Mouse (Mus musculus) common myeloid progenitor, adult 5-6 weeks (primary cell): ENCODE data around the gene Wdr83. TPM values are rescaled to one million over a fixed set of nuclear protein-coding genes. Genes with fewer than 3 reads are reported as not detected.

Experiments
- ATAC-seq: replicated peaks from 2 replicates; pipeline ENCODE4 v1.8.0; 2016; ENCODE audit warnings: low read depth, mild to moderate bottlenecking, moderate TSS enrichment, inconsistent platforms; ENCODE audit not compliant: poor library complexity, severe bottlenecking
- total RNA-seq: library from RNA; stranded (forward); fragments of 200-1000, 187-1606 nt; gene quantifications from 2 replicates; pipeline ENCODE4 v1.2.3, GENCODE M21; 2017

Gene Wdr83
- total RNA-seq, 1 experiment from 2014 or later: 25.7 TPM

- peak; percentile 80 for ATAC-seq
Measured at GRCm38 (mm10) chr8:85036718-85037365, 44.3 kb downstream of the Wdr83 start, which contains the start of gene Tnpo2. Gene Tnpo2, plus strand, starts transcription at chr8:85036915.

DNA sequence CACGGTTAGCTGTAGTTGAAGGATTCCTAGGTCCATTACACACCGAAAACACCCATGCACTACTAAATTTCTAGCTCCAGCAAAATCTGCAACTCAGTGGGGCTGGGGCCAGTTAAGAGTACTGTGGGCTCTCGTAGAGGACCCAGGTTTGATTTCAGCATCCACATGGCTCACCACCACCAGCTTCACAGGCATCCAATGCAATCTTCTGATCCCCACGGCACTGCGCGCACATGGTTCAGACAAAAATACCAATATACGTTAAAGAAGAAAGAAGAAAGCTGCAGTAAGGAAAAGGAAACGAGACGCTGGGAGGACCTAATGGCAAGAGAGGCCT, 44.8 kb downstream of the Wdr83 start:
- peak; percentile 1; the same call in 1 of the 2 replicates for ATAC-seq

DNA sequence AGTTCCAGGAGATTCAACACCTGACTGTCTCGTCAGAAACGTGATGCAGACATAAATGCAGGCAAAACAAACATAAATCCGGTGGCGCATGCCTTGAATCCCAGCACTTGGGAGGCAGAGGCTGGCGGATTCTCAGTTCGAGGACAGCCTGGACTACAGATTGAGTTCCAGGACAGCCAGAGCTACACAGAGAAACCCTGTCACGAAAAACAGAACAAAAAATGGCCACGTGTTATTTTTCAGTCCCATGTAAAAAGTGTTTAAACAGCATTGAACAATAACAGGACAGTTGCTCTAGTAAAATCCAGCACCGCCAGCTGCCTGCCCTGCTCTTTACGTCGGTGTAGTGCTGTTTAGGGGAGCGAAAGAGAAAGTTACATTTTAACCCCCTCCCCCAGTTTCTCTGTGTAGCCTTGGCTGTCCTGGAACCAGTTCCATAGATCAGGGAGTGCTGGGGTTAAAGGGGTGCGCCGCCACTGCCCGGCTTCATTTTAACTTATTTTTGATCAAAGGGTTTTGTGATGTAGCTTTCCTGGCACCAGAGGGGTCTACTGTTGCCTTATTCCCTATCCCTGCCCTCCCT, 45.3 kb downstream of the Wdr83 start:
- 0 out of 2 replicates have a peak, but pooled peaks have one; percentile 12 for ATAC-seq

DNA sequence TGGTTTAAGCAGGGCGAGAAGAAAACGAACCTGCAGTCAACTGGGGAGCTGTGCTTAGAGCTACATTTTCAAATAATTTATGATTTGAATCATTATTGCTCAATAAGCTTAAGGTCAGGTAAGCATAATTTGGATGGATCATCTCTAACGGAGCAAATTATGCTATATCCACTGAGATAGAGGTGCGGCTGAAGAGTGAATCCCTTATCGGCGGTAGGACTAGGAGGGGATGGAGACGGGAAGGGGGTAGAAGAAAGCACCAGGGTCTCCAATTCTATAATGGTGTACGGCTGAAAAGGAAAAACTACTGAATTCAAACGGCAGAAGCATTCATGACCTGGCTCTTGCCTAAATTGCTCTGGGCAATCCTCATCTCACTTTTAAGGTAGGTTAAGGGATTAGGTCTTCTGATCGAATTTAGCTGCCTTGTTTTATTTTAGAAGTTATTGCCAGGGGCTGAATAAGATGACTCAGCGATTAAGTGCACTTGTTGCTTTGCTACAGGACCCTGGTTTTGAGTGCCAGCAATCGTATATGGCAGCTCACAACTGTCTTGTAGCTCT, 45.9 kb downstream of the Wdr83 start:
- no peak for ATAC-seq

- ATAC-seq: peak; percentile 31
Measured at GRCm38 (mm10) chr8:85034764-85035163, 46.3 kb downstream of the Wdr83 start.

DNA sequence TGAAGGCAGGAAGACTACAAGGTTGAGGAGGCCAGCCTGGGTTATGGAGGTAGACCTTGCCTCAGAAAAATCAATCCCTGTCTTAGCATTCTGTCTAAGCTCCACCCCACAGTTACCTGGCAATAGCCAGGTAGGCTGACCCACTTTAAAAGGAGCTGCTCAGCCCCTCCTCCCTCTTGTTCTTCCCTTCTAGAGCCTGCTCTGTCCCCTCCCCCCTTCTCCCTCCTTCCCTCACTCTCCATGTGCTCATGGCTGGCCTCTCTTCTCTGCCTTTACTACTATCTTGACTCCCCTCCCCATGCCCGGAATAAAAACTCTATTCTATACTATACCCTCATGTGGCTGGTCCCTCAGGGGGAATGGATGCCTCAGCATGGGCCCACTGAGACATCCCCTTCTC, 47.2 kb downstream of the Wdr83 start:
- ATAC-seq: no peak

- ATAC-seq: no peak
Measured at GRCm38 (mm10) chr8:85032622-85033311, 48.3 kb downstream of the Wdr83 start.

- ATAC-seq: no peak
Measured at GRCm38 (mm10) chr8:85029271-85029670, 51.8 kb downstream of the Wdr83 start.

DNA sequence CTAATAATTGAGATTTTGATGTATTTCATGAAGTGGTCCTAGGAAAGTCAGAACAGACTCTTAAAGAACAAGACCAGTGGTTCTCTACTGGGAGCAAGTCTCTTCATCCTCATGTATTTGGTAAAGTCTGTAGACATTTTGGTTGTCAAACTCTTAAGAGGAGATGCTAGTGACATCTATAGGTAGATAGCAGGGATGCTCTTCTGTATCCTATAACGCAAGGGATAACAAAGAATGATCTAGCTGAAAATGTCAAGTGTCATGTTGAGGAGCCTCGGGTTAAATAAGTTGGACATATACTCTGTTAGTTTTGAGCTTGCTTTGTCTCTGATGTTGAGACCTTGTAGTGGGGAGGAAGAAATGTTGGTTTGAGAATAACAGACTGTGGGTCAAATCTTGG, 53.2 kb downstream of the Wdr83 start:
- no peak for ATAC-seq

GRCm38 (mm10) chr8:85027516-85027855, 53.6 kb downstream of the Wdr83 start:
- ATAC-seq: no peak

GRCm38 (mm10) chr8:85026670-85027515, 54.2 kb downstream of the Wdr83 start, which contains the start of gene Trir:
Gene Trir, plus strand, starts transcription at chr8:85026823.
- peak; percentile 80 for ATAC-seq

- ATAC-seq: peak; percentile 86
Measured at GRCm38 (mm10) chr8:85025098-85025932, 55.8 kb downstream of the Wdr83 start, which contains the start of gene Asna1. Gene Asna1, minus strand, starts transcription at chr8:85025281.

Other genes with a start within 250 kb of the Wdr83 start
- gene Gadd45gip1, start 249.8 kb downstream of the Wdr83 start, total RNA-seq: 56.5 and 63.7 TPM in 2 replicates
- 30.0 and 45.4 TPM in 2 replicates for gene Rad23a, start 240.6 kb downstream of the Wdr83 start, total RNA-seq
- gene Calr, start 234.4 kb downstream of the Wdr83 start, total RNA-seq: 1,972 and 2,060 TPM in 2 replicates
- gene Farsa, start 224.3 kb downstream of the Wdr83 start, total RNA-seq: 130 and 162 TPM in 2 replicates
- 138 and 142 TPM in 2 replicates for gene Syce2, start 209.2 kb downstream of the Wdr83 start, total RNA-seq
- gene Gcdh, start 187.4 kb downstream of the Wdr83 start, total RNA-seq: 16.4 and 25.2 TPM in 2 replicates
- 71.2 and 79.8 TPM in 2 replicates for gene Klf1, start 179.4 kb downstream of the Wdr83 start, total RNA-seq
- 41.0 and 47.0 TPM in 2 replicates for gene Dnase2a, start 172.7 kb downstream of the Wdr83 start, total RNA-seq
- gene Mast1, start 143.9 kb downstream of the Wdr83 start, total RNA-seq: not detected in 2 replicates
- gene Rtbdn, start 134.3 kb downstream of the Wdr83 start, total RNA-seq: not detected in 2 replicates
- gene Gm49661, start 111.9 kb downstream of the Wdr83 start, total RNA-seq: not detected in 2 replicates
- 631 and 634 TPM in 2 replicates for gene Prdx2, start 111.7 kb downstream of the Wdr83 start, total RNA-seq
- gene Rnaseh2a, start 111.5 kb downstream of the Wdr83 start, total RNA-seq: 95.8 and 148 TPM in 2 replicates
- 82.2 and 102 TPM in 2 replicates for gene Junb, start 102.6 kb downstream of the Wdr83 start, total RNA-seq
- 9.2 and 13.5 TPM in 2 replicates for gene Hook2, start 90.7 kb downstream of the Wdr83 start, total RNA-seq
- gene Best2, start 66.8 kb downstream of the Wdr83 start, total RNA-seq: not detected in 2 replicates
- 52.3 and 52.6 TPM in 2 replicates for gene Asna1, start 56.0 kb downstream of the Wdr83 start, total RNA-seq
- 202 and 410 TPM in 2 replicates for gene Trir, start 54.5 kb downstream of the Wdr83 start, total RNA-seq
- 15.5 and 23.2 TPM in 2 replicates for gene Tnpo2, start 44.4 kb downstream of the Wdr83 start, total RNA-seq
- 3.9 and 8.4 TPM in 2 replicates for gene Fbxw9, start 21.3 kb downstream of the Wdr83 start, total RNA-seq
- gene Gm5741, start 13.3 kb downstream of the Wdr83 start, total RNA-seq: not detected in 2 replicates
- gene Dhps, start 9.5 kb downstream of the Wdr83 start, total RNA-seq: 29.8 and 34.1 TPM in 2 replicates
- 52.3 and 58.1 TPM in 2 replicates for gene Wdr83os, start 566 bp downstream of the Wdr83 start, total RNA-seq
- 39.6 and 42.0 TPM in 2 replicates for gene Man2b1, start 2.0 kb upstream of the Wdr83 start, total RNA-seq
- not detected in 2 replicates for gene Zfp791, start 41.8 kb upstream of the Wdr83 start, total RNA-seq
- not detected in 2 replicates for gene Cks1brt, start 70.6 kb upstream of the Wdr83 start, total RNA-seq
- not detected in 2 replicates for gene Olfr371, start 144.7 kb upstream of the Wdr83 start, total RNA-seq
- 106 and 117 TPM in 2 replicates for gene Orc6, start 218.3 kb upstream of the Wdr83 start, total RNA-seq
- 137 and 140 TPM in 2 replicates for gene Vps35, start 218.5 kb upstream of the Wdr83 start, total RNA-seq